23 mouse cellular contexts compared by ENCODE assay signal in genomic region chr2:160921285-160921684, GRCm38 (mm10). TPM values are rescaled to one million over a fixed set of nuclear protein-coding genes. Genes with fewer than 3 reads are reported as not detected.
DNase-seq lines count a peak whose midpoint lies in the region; ATAC-seq and TF ChIP-seq lines count a peak whose summit lies in the region.
"Had no signal": no experiment of that assay in that cellular context is flagged by ENCODE, and none has a peak within 500 bp of the region (broad histone marks: within the 10 kb centered on the region; RNA-seq: fewer than 3 reads in every experiment).

No protein-coding gene starts in this region.

- DNase-seq in stomach, postnatal 0 days (ENCODE audit: low spot score): no peak
- no peak for DNase-seq in limb, embryonic 10.5 days (ENCODE audit: low spot score)
- DNase-seq in layer of hippocampus, adult 2 months (ENCODE audit: low spot score in 2 of 2): no peak
- no peak for DNase-seq in ovary, adult 18-20 months (ENCODE audit: low spot score)
- DNase-seq: adrenal gland, adult 2 months; adrenal gland, postnatal 25 days; cerebellum, adult 18-20 months; cerebellum, adult 9-11 months; cerebellum, postnatal 36 days; embryo, embryonic 11 days; forebrain, postnatal 0 days; gastrocnemius, postnatal 14 days; heart, adult 2 months; heart, postnatal 14 days had no signal

- 51% methylated on average over 7 of the region's 7 CpGs for WGBS in intestine, embryonic 15.5 days
- WGBS in intestine, embryonic 16.5 days: 56% methylated on average over 7 of the region's 7 CpGs
- 36% methylated on average over 7 of the region's 7 CpGs for WGBS in stomach, embryonic 14.5 days
- 64% methylated on average over 3 of the region's 7 CpGs for WGBS in stomach, postnatal 0 days
- 50% methylated on average over 7 of the region's 7 CpGs for WGBS in limb, embryonic 10.5 days

- no peaks in the 10 kb centered on the region for H3K36me3 ChIP-seq in intestine, embryonic 15.5 days
- H3K36me3 ChIP-seq in intestine, embryonic 16.5 days (ENCODE audit: control insufficient read depth, insufficient read depth, low read length): no peaks in the 10 kb centered on the region
- no peaks in the 10 kb centered on the region for H3K36me3 ChIP-seq in stomach, embryonic 14.5 days (ENCODE audit: control insufficient read depth, insufficient read depth, low read length)
- H3K36me3 ChIP-seq in stomach, postnatal 0 days (ENCODE audit: control insufficient read depth, insufficient read depth, low read length): no peaks in the 10 kb centered on the region
- no peaks in the 10 kb centered on the region for H3K36me3 ChIP-seq in limb, embryonic 10.5 days
- H3K36me3 ChIP-seq: embryonic facial prominence, embryonic 12.5 days; heart, embryonic 15.5 days had no signal

- H3K9me3 ChIP-seq in intestine, embryonic 15.5 days: no peaks in the 10 kb centered on the region
- no peaks in the 10 kb centered on the region for H3K9me3 ChIP-seq in intestine, embryonic 16.5 days (ENCODE audit: control insufficient read depth, low read length)
- no peaks in the 10 kb centered on the region for H3K9me3 ChIP-seq in stomach, embryonic 14.5 days (ENCODE audit: control insufficient read depth, low read depth, low read length)
- H3K9me3 ChIP-seq in stomach, postnatal 0 days (ENCODE audit: control insufficient read depth, low read length): no peaks in the 10 kb centered on the region
- no peaks in the 10 kb centered on the region for H3K9me3 ChIP-seq in limb, embryonic 10.5 days (replicated peaks)
- H3K9me3 ChIP-seq: embryonic facial prominence, embryonic 12.5 days; forebrain, embryonic 13.5 days; heart, embryonic 15.5 days had no signal

- peak; percentile 55; the same call in 1 of the 2 replicates for ATAC-seq in intestine, embryonic 15.5 days
- ATAC-seq in intestine, embryonic 16.5 days: no peak
- no peak for ATAC-seq in stomach, embryonic 14.5 days (ENCODE audit: insufficient number of reproducible peaks, insufficient read depth, low FRiP score, low read depth)
- no peak for ATAC-seq in stomach, postnatal 0 days (ENCODE audit: low FRiP score, low TSS enrichment)
- ATAC-seq: forebrain, embryonic 13.5 days; forebrain, postnatal 0 days had no signal

- H3K9ac ChIP-seq in intestine, embryonic 15.5 days: no peak overlapping the region
- H3K9ac ChIP-seq in intestine, embryonic 16.5 days (ENCODE audit: low read depth, low read length): no peak overlapping the region
- H3K9ac ChIP-seq in stomach, embryonic 14.5 days (replicated peaks; ENCODE audit: low read depth, low read length): no peak overlapping the region
- H3K9ac ChIP-seq in stomach, postnatal 0 days (ENCODE audit: low read length): no peak overlapping the region
- H3K9ac ChIP-seq: forebrain, embryonic 13.5 days; forebrain, postnatal 0 days; heart, embryonic 15.5 days; hindbrain, embryonic 14.5 days had no signal

- H3K4me1 ChIP-seq in intestine, embryonic 15.5 days (replicated peaks): no peaks in the 10 kb centered on the region
- H3K4me1 ChIP-seq in intestine, embryonic 16.5 days (ENCODE audit: control insufficient read depth, insufficient read depth, low read length): no peaks in the 10 kb centered on the region
- 0 out of 2 replicates have a peak, but pooled peaks cover 3% of the 10 kb centered on the region for H3K4me1 ChIP-seq in stomach, embryonic 14.5 days (ENCODE audit: control insufficient read depth, insufficient read depth, low read length)
- no peaks in the 10 kb centered on the region for H3K4me1 ChIP-seq in stomach, postnatal 0 days (replicated peaks; ENCODE audit: control insufficient read depth, insufficient read depth)
- H3K4me1 ChIP-seq in limb, embryonic 10.5 days: peaks cover 28% of the 10 kb centered on the region
- H3K4me1 ChIP-seq: embryonic facial prominence, embryonic 12.5 days had no signal

- TF ChIP-seq EP300 in stomach, postnatal 0 days (optimal IDR thresholded peaks at IDR 0.05): no peak

- no peak overlapping the region for H3K4me2 ChIP-seq in intestine, embryonic 15.5 days (replicated peaks)
- H3K4me2 ChIP-seq in intestine, embryonic 16.5 days (ENCODE audit: low read depth, low read length): no peak overlapping the region
- no peak overlapping the region for H3K4me2 ChIP-seq in stomach, embryonic 14.5 days (replicated peaks; ENCODE audit: low read depth, low read length)
- no peak overlapping the region for H3K4me2 ChIP-seq in stomach, postnatal 0 days (replicated peaks; ENCODE audit: low read depth)
- H3K4me2 ChIP-seq: embryonic facial prominence, embryonic 12.5 days; forebrain, embryonic 13.5 days; heart, embryonic 11.5 days; heart, embryonic 15.5 days; hindbrain, embryonic 14.5 days had no signal

- peak overlapping the region; percentile 13; the same call in 1 of the 2 replicates for H3K27ac ChIP-seq in intestine, embryonic 15.5 days
- no peak overlapping the region for H3K27ac ChIP-seq in intestine, embryonic 16.5 days (ENCODE audit: low read length)
- peak overlapping the region; percentile 21; the same call in 1 of the 2 replicates for H3K27ac ChIP-seq in stomach, embryonic 14.5 days (ENCODE audit: low read length)
- H3K27ac ChIP-seq in stomach, postnatal 0 days (replicated peaks): no peak overlapping the region
- peak overlapping the region; percentile 25; the same call in 1 of the 2 replicates for H3K27ac ChIP-seq in limb, embryonic 10.5 days
- no peak overlapping the region for H3K27ac ChIP-seq in layer of hippocampus, adult 2 months
- H3K27ac ChIP-seq: embryonic facial prominence, embryonic 12.5 days; forebrain, embryonic 13.5 days; heart, adult 2 months; heart, embryonic 15.5 days; hindbrain, embryonic 14.5 days had no signal

- TF ChIP-seq CTCF in stomach, postnatal 0 days (IDR thresholded peaks at IDR 0.05; ENCODE audit: low read depth): no peak
- no peak for TF ChIP-seq CTCF in layer of hippocampus, adult 2 months (conservative IDR thresholded peaks at IDR 0.05)

- H3K4me3 ChIP-seq in intestine, embryonic 15.5 days (replicated peaks): no peak overlapping the region
- H3K4me3 ChIP-seq in intestine, embryonic 16.5 days (ENCODE audit: low read length): no peak overlapping the region
- H3K4me3 ChIP-seq in stomach, embryonic 14.5 days (ENCODE audit: low read depth, low read length): no peak overlapping the region
- no peak overlapping the region for H3K4me3 ChIP-seq in stomach, postnatal 0 days (ENCODE audit: low read depth, low read length)
- no peak overlapping the region for H3K4me3 ChIP-seq in limb, embryonic 10.5 days
- H3K4me3 ChIP-seq in layer of hippocampus, adult 2 months: no peak overlapping the region
- H3K4me3 ChIP-seq: embryonic facial prominence, embryonic 12.5 days; forebrain, embryonic 13.5 days; heart, adult 2 months; heart, embryonic 15.5 days had no signal

- no peaks in the 10 kb centered on the region for H3K27me3 ChIP-seq in intestine, embryonic 15.5 days (replicated peaks)
- H3K27me3 ChIP-seq in intestine, embryonic 16.5 days (replicated peaks; ENCODE audit: control insufficient read depth, insufficient read depth, low read length): no peaks in the 10 kb centered on the region
- no peaks in the 10 kb centered on the region for H3K27me3 ChIP-seq in stomach, embryonic 14.5 days (ENCODE audit: control insufficient read depth, insufficient read depth, low read length)
- no peaks in the 10 kb centered on the region for H3K27me3 ChIP-seq in stomach, postnatal 0 days (ENCODE audit: control insufficient read depth, insufficient read depth, low read length)
- peaks cover 1% of the 10 kb centered on the region; the same call in 1 of the 2 replicates for H3K27me3 ChIP-seq in limb, embryonic 10.5 days (ENCODE audit: low read depth, poor library complexity, severe bottlenecking)
- H3K27me3 ChIP-seq: embryonic facial prominence, embryonic 12.5 days; heart, embryonic 15.5 days had no signal

RNA-seq across cellular contexts. Expression of gene Emilin3, which starts 9.2 kb away (rescaled TPM):
- 29.5 and 33.0 TPM in 2 replicates for polyA plus RNA-seq in intestine, embryonic 15.5 days (2015; fragmentation: Nextera tagmentation; extraction: Ambion mirVana)
- 24.4 and 24.8 TPM in 2 replicates for polyA plus RNA-seq in intestine, embryonic 16.5 days (2015; fragmentation: Nextera tagmentation; extraction: Ambion mirVana)
- 23.2 and 25.8 TPM in 2 replicates for polyA plus RNA-seq in stomach, embryonic 14.5 days (2014; fragmentation: Nextera tagmentation; extraction: Ambion mirVana)
- 7.2 and 8.5 TPM in 2 replicates for polyA plus RNA-seq in stomach, postnatal 0 days (2015; fragmentation: Nextera tagmentation; extraction: Ambion mirVana)
- polyA plus RNA-seq in limb, embryonic 10.5 days (2016; fragmentation: Nextera tagmentation; extraction: Ambion mirVana): 2.6 and 4.9 TPM in 2 replicates
- total RNA-seq in layer of hippocampus, adult 2 months (2021): under 1 TPM; 0.28 to 0.29 TPM
- total RNA-seq: adrenal gland, adult 2 months; adrenal gland, postnatal 25 days; hematopoietic stem cell, adult 5-6 weeks had no signal

RNA-seq across cellular contexts. Expression of gene Lpin3, which starts 40.8 kb away (rescaled TPM):
- polyA plus RNA-seq in intestine, embryonic 15.5 days (2015; fragmentation: Nextera tagmentation; extraction: Ambion mirVana): 7.6 and 9.7 TPM in 2 replicates
- 11.9 and 14.0 TPM in 2 replicates for polyA plus RNA-seq in intestine, embryonic 16.5 days (2015; fragmentation: Nextera tagmentation; extraction: Ambion mirVana)
- polyA plus RNA-seq in stomach, embryonic 14.5 days (2014; fragmentation: Nextera tagmentation; extraction: Ambion mirVana): 2.6 and 2.8 TPM in 2 replicates
- 19.4 and 22.0 TPM in 2 replicates for polyA plus RNA-seq in stomach, postnatal 0 days (2015; fragmentation: Nextera tagmentation; extraction: Ambion mirVana)
- 0.90 and 1.6 TPM in 2 replicates for polyA plus RNA-seq in limb, embryonic 10.5 days (2016; fragmentation: Nextera tagmentation; extraction: Ambion mirVana)
- 1 to 10 TPM in 1 of 2 experiments, under 1 TPM in 1; 0.97 to 1.0 TPM for total RNA-seq in layer of hippocampus, adult 2 months (2021)
- total RNA-seq: hematopoietic stem cell, adult 5-6 weeks had no signal

RNA-seq across cellular contexts. Expression of gene Zhx3, which starts 48.5 kb away (rescaled TPM):
- 7.8 and 8.0 TPM in 2 replicates for polyA plus RNA-seq in intestine, embryonic 15.5 days (2015; fragmentation: Nextera tagmentation; extraction: Ambion mirVana)
- polyA plus RNA-seq in intestine, embryonic 16.5 days (2015; fragmentation: Nextera tagmentation; extraction: Ambion mirVana): 5.9 and 6.6 TPM in 2 replicates
- polyA plus RNA-seq in stomach, embryonic 14.5 days (2014; fragmentation: Nextera tagmentation; extraction: Ambion mirVana): 9.8 and 10.5 TPM in 2 replicates
- 4.0 and 4.5 TPM in 2 replicates for polyA plus RNA-seq in stomach, postnatal 0 days (2015; fragmentation: Nextera tagmentation; extraction: Ambion mirVana)
- polyA plus RNA-seq in limb, embryonic 10.5 days (2016; fragmentation: Nextera tagmentation; extraction: Ambion mirVana): 5.2 and 7.6 TPM in 2 replicates
- total RNA-seq in layer of hippocampus, adult 2 months (2021): 100 to 1,000 TPM; 111 to 116 TPM

Comparison
In these comparisons a context has a peak if more than half of its experiments do, and no peak if none do; other contexts are left out.
1. H3K27ac ChIP-seq: peak in intestine, embryonic 15.5 days (single experiment), stomach, embryonic 14.5 days (single experiment) and limb, embryonic 10.5 days (single experiment); none in intestine, embryonic 16.5 days (single experiment), stomach, postnatal 0 days (single experiment) and layer of hippocampus, adult 2 months (single experiment).